Comparison of ENCODE assay signal across 8 mouse cellular contexts in the genomic region with DNA sequence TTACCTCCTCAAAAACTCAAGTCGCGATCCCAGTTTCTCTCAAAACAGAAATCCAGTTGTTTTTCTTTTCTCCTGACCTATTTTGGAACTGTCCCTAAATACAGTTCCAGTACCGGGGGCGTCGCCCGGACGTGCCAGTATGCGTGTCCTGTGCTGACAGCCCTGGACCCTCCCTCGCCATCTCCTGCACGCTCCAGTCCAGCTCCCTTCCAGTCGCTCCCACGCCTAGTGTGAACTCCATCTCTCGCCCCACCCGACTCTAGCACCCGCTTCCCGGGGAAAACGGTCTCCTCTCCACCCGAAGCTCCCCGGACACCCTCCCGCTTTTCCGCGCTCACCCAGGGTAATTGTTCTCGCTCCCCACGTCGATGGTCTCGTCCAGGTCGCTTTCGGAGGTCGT. TPM values are rescaled to one million over a fixed set of nuclear protein-coding genes. Genes with fewer than 3 reads are reported as not detected.
DNase-seq lines count a peak whose midpoint lies in the region; ATAC-seq and TF ChIP-seq lines count a peak whose summit lies in the region.

No protein-coding gene starts in this region.

- intact Hi-C loops in left cerebral cortex, adult 2 months (cut with DNase I) = loop anchor here (5.0 kb wide), 1 partner anchor 455 kb away; no protein-coding TSS in a partner anchor
- intact Hi-C loops in left cerebral cortex, postnatal 25 days (cut with DNase I) = loop anchor here (5.0 kb wide), 2 partner anchors 455 to 605 kb away; partner anchors contain the start of gene Tpd52l1
- intact Hi-C loops in left cerebral cortex, postnatal 36 days (cut with DNase I) = loop anchor here (5.0 kb wide), 1 partner anchor 455 kb away; no protein-coding TSS in a partner anchor

- WGBS in embryonic facial prominence, embryonic 15.5 days = under 1% methylated on average over 29 of the region's 29 CpGs
- 0% methylated on average over 29 of the region's 29 CpGs for WGBS in limb, embryonic 11.5 days

- no peaks in the 10 kb centered on the region for H3K9me3 ChIP-seq in embryonic facial prominence, embryonic 15.5 days (replicated peaks)
- no peaks in the 10 kb centered on the region for H3K9me3 ChIP-seq in limb, embryonic 11.5 days (ENCODE audit: control insufficient read depth, low read length)

- peak overlapping the region; percentile 85 for H3K27ac ChIP-seq in left cerebral cortex, adult 2 months
- H3K27ac ChIP-seq in embryonic facial prominence, embryonic 15.5 days (replicated peaks) = no peak overlapping the region
- H3K27ac ChIP-seq in limb, embryonic 11.5 days (replicated peaks; ENCODE audit: low read depth, low read length) = no peak overlapping the region

- TF ChIP-seq CTCF in left cerebral cortex, adult 2 months (IDR thresholded peaks at IDR 0.05) = no peak

- TF ChIP-seq POLR2A in myocyte (IDR thresholded peaks at IDR 0.05; ENCODE audit: insufficient read length, low read depth) = no peak

- peak overlapping the region; percentile 80 for H3K4me2 ChIP-seq in embryonic facial prominence, embryonic 15.5 days (replicated peaks)
- peak overlapping the region; percentile 89 for H3K4me2 ChIP-seq in limb, embryonic 11.5 days (ENCODE audit: low read depth, severe bottlenecking)
- H3K4me2 ChIP-seq in myocyte (ENCODE audit: low read depth) = peak overlapping the region; percentile 97

- no peak for DNase-seq in left cerebral cortex, adult 2 months (ENCODE audit: extremely low spot score in 1 of 2, low spot score in 2 of 2)
- DNase-seq in left cerebral cortex, postnatal 25 days (ENCODE audit: low spot score in 2 of 2) = no peak
- no peak for DNase-seq in limb, embryonic 11.5 days (ENCODE audit: low spot score)
- no peak for DNase-seq in left cerebral cortex, postnatal 36 days (ENCODE audit: low spot score in 2 of 2)
- DNase-seq in yolk sac, embryonic 10.5 days (ENCODE audit: low spot score) = no peak
- DNase-seq in urinary bladder, postnatal 36 days (ENCODE audit: low spot score in 2 of 2) = no peak

- no peaks in the 10 kb centered on the region for H3K79me2 ChIP-seq in myocyte (ENCODE audit: control insufficient read depth, insufficient read depth)

- H3ac ChIP-seq in myocyte (ENCODE audit: control insufficient read depth, insufficient read length) = no peak overlapping the region

- no peaks in the 10 kb centered on the region for H3K36me3 ChIP-seq in embryonic facial prominence, embryonic 15.5 days
- no peaks in the 10 kb centered on the region for H3K36me3 ChIP-seq in limb, embryonic 11.5 days (ENCODE audit: control insufficient read depth, insufficient read depth, low read length)
- no peaks in the 10 kb centered on the region for H3K36me3 ChIP-seq in myocyte (ENCODE audit: control insufficient read depth, insufficient read depth)

- peaks cover 18% of the 10 kb centered on the region for H3K4me1 ChIP-seq in embryonic facial prominence, embryonic 15.5 days
- H3K4me1 ChIP-seq in limb, embryonic 11.5 days (ENCODE audit: control insufficient read depth, insufficient read depth, low read length) = peaks cover 6% of the 10 kb centered on the region

- peak overlapping the region; percentile 90 for H3K4me3 ChIP-seq in left cerebral cortex, adult 2 months
- peak overlapping the region; percentile 61 for H3K4me3 ChIP-seq in embryonic facial prominence, embryonic 15.5 days (replicated peaks)
- H3K4me3 ChIP-seq in limb, embryonic 11.5 days (ENCODE audit: low read depth, low read length) = peak overlapping the region; percentile 54
- peak overlapping the region; percentile 24 for H3K4me3 ChIP-seq in myocyte

- H3K27me3 ChIP-seq in embryonic facial prominence, embryonic 15.5 days = peaks cover 36% of the 10 kb centered on the region
- peaks cover 12% of the 10 kb centered on the region for H3K27me3 ChIP-seq in limb, embryonic 11.5 days (ENCODE audit: control insufficient read depth, insufficient read depth, low read length)
- peaks cover 4% of the 10 kb centered on the region for H3K27me3 ChIP-seq in myocyte (ENCODE audit: control insufficient read depth, insufficient read depth, insufficient read length)

- peak; percentile 43; the same call in 1 of the 2 replicates for ATAC-seq in embryonic facial prominence, embryonic 15.5 days (ENCODE audit: insufficient number of reproducible peaks, low FRiP score, low TSS enrichment, low read depth)
- ATAC-seq in limb, embryonic 11.5 days (ENCODE audit: insufficient number of reproducible peaks, low FRiP score, low TSS enrichment, low read depth) = peak; percentile 38; the same call in 1 of the 2 replicates

- H3K9ac ChIP-seq in embryonic facial prominence, embryonic 15.5 days = 0 out of 2 replicates have a peak overlapping the region, but pooled peaks have one; percentile 3
- H3K9ac ChIP-seq in limb, embryonic 11.5 days (ENCODE audit: low read length) = no peak overlapping the region

TF ChIP-seq in myocyte, 11 proteins besides CTCF, POLR2A, EP300 and RAD21:
- TF ChIP-seq TCF12 (IDR thresholded peaks at IDR 0.05; ENCODE audit: insufficient read depth, poor library complexity, severe bottlenecking) (no peak), MYOG (IDR thresholded peaks at IDR 0.05; ENCODE audit: control insufficient read depth in 1 of 3, insufficient read depth in 1 of 3, insufficient read length in 2 of 3, low read depth in 2 of 3) (no peak), CEBPB (IDR thresholded peaks at IDR 0.05; ENCODE audit: insufficient read depth, poor library complexity, severe bottlenecking) (no peak), SRF (IDR thresholded peaks at IDR 0.05; ENCODE audit: control insufficient read depth, insufficient read length, low read depth) (no peak), USF1 (IDR thresholded peaks at IDR 0.05; ENCODE audit: low read depth) (no peak), TCF3 (IDR thresholded peaks at IDR 0.05; ENCODE audit: insufficient read length, low read depth) (no peak), POLR2AphosphoS2 (IDR thresholded peaks at IDR 0.05; ENCODE audit: insufficient read length, low read depth) (no peak), MAX (IDR thresholded peaks at IDR 0.05; ENCODE audit: low read depth) (no peak), MYOD1 (IDR thresholded peaks at IDR 0.05; ENCODE audit: control insufficient read depth in 1 of 3, insufficient read length in 2 of 3, low read depth in 2 of 3) (no peak), REST (IDR thresholded peaks at IDR 0.05; ENCODE audit: insufficient read depth, insufficient read length) (no peak), E2F4 (IDR thresholded peaks at IDR 0.05; ENCODE audit: insufficient read depth) (no peak)

RNA-seq across cellular contexts. Expression of gene Hey2, which starts 0.4 kb away (rescaled TPM):
- 1 to 10 TPM; 6.2 to 6.9 TPM for total RNA-seq in left cerebral cortex, adult 2 months (2021)
- total RNA-seq in left cerebral cortex, postnatal 25 days (2021) = 1 to 10 TPM; 7.0 to 8.0 TPM
- polyA plus RNA-seq in embryonic facial prominence, embryonic 15.5 days (2015; fragmentation: Nextera tagmentation; extraction: Ambion mirVana) = 6.4 and 7.1 TPM in 2 replicates
- polyA plus RNA-seq in limb, embryonic 11.5 days (2014; fragmentation: Nextera tagmentation; extraction: Ambion mirVana) = 1.1 and 1.8 TPM in 2 replicates
- 0.02 TPM for polyA plus RNA-seq in myocyte (2012; fragmentation: generic; extraction: Trizol)
- 1 to 10 TPM; 6.3 to 6.5 TPM for total RNA-seq in left cerebral cortex, postnatal 36 days (2021)

RNA-seq across cellular contexts. Expression of gene Ncoa7, which starts 39.1 kb away (rescaled TPM):
- total RNA-seq in left cerebral cortex, adult 2 months (2021) = 100 to 1,000 TPM in 1 of 2 experiments, 10 to 100 TPM in 1; 97.2 to 104 TPM
- 100 to 1,000 TPM; 106 to 111 TPM for total RNA-seq in left cerebral cortex, postnatal 25 days (2021)
- 8.8 and 9.6 TPM in 2 replicates for polyA plus RNA-seq in embryonic facial prominence, embryonic 15.5 days (2015; fragmentation: Nextera tagmentation; extraction: Ambion mirVana)
- polyA plus RNA-seq in limb, embryonic 11.5 days (2014; fragmentation: Nextera tagmentation; extraction: Ambion mirVana) = 9.2 and 9.4 TPM in 2 replicates
- polyA plus RNA-seq in myocyte (2012; fragmentation: generic; extraction: Trizol) = 2.7 TPM
- 100 to 1,000 TPM; 105 to 109 TPM for total RNA-seq in left cerebral cortex, postnatal 36 days (2021)

Comparison
In these comparisons a context has a peak if more than half of its experiments do, and no peak if none do; other contexts are left out.
1. H3K4me3 ChIP-seq: peak in every context shown above with its lines; median percentile 90 in left cerebral cortex, adult 2 months; 61 in embryonic facial prominence, embryonic 15.5 days; 54 in limb, embryonic 11.5 days; 24 in myocyte.